Mouse (Mus musculus) liver, postnatal 0 days (tissue): ENCODE data around the gene Icam1. TPM values are rescaled to one million over a fixed set of nuclear protein-coding genes. Genes with fewer than 3 reads are reported as not detected.

Experiments
- ATAC-seq: fragments of 200-750 bp; cut with Nextera tagmentation; 2 replicates; pipeline ENCODE4 v1.8.0; 2017; ENCODE audit warnings: mild to moderate bottlenecking, moderate library complexity
- DNase-seq: peaks from one replicate; pipeline ENCODE4 v3.0.0-alpha.2; 2016
- H3K27ac ChIP-seq: fragments of 300-500 bp; sonication (generic); 2 replicates; pipeline ENCODE4 v1.5.1; 2014; ENCODE audit warnings: antibody characterized with exemption, moderate library complexity, mild to moderate bottlenecking, low read depth
- H3K27me3 ChIP-seq: fragments of 300-500 bp; sonication (generic); 2 replicates; pipeline ENCODE4 v1.6.1; 2014; ENCODE audit warnings: low read length, control low read depth, mixed read lengths; ENCODE audit not compliant: insufficient read depth
- H3K36me3 ChIP-seq: fragments of 300-500 bp; sonication (generic); replicated peaks from 2 replicates; pipeline ENCODE4 v1.6.1; 2014; ENCODE audit warnings: mild to moderate bottlenecking, control low read depth, low read length, moderate library complexity, mixed read lengths; ENCODE audit not compliant: insufficient read depth
- H3K4me1 ChIP-seq: fragments of 300-500 bp; sonication (generic); 2 replicates; pipeline ENCODE4 v1.6.1; 2014; ENCODE audit warnings: antibody characterized with exemption, mild to moderate bottlenecking, control low read depth; ENCODE audit not compliant: insufficient read depth
- H3K4me2 ChIP-seq: fragments of 300-500 bp; sonication (generic); 2 replicates; pipeline ENCODE4 v1.6.1; 2014; ENCODE audit warnings: low read depth, mild to moderate bottlenecking, low read length, moderate library complexity, mixed read lengths
- H3K4me3 ChIP-seq: fragments of 300-500 bp; sonication (generic); 2 replicates; pipeline ENCODE4 v1.5.1; 2014; ENCODE audit warnings: low read depth, low read length
- H3K9ac ChIP-seq: fragments of 300-500 bp; sonication (generic); replicated peaks from 2 replicates; pipeline ENCODE4 v1.6.1; 2014; ENCODE audit warnings: mild to moderate bottlenecking, moderate library complexity
- H3K9me3 ChIP-seq: fragments of 300-500 bp; sonication (generic); 2 replicates; pipeline ENCODE4 v1.6.1; 2016; ENCODE audit warnings: mild to moderate bottlenecking, control low read depth, low read length, mixed read lengths
- CTCF ChIP-seq: sonication (generic); IDR thresholded peaks from 2 replicates; pipeline ENCODE4 v1.5.1; 2016; ENCODE audit warnings: antibody characterized with exemption, low read depth
- EP300 ChIP-seq: IDR thresholded peaks from 2 replicates; pipeline ENCODE4 v1.6.1; 2016; ENCODE audit warnings: antibody characterized with exemption, low read depth, mild to moderate bottlenecking
- WGBS: fragments of 180-500 bp; shearing (Covaris S2); extraction: QIAGEN DNeasy Blood & Tissue Kit; methylation state at CpG from one replicate; pipeline ENCODE4 v1.1.7; 2014; ENCODE audit not compliant: insufficient replicate concordance; 5-methylcytosine and 5-hydroxymethylcytosine counted together
- polyA plus RNA-seq: library from polyadenylated mRNA; unstranded; fragments of >200 nt; fragmentation: Nextera tagmentation; extraction: Ambion mirVana; gene quantifications from 2 replicates; pipeline ENCODE4 v1.2.1, GENCODE M21; 2015

Gene Icam1
- polyA plus RNA-seq, 1 experiment from 2014 or later: 12.7 TPM

DNA sequence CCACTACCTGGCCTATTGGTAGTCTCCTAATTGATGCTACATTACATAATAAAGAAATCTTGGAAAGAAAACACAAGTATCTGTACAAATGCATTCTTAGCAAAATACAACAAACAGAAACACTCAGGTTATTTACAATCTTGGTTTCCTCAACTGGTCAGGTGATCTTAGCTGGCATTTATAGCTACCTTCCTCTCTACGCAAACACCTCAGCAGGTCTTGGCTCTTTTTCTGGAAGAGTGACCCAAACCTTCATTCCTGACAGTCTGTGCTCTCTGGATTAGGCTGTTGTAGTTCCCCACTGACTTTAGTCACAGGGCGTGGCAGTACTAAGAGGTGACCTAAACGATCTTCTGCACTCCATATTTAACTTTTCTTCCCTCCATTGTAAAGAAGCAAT lies 29.4 kb downstream of the Icam1 start:
- no peak overlapping the region for H3K4me2 ChIP-seq
- H3K9ac ChIP-seq: no peak overlapping the region
- H3K27ac ChIP-seq: no peak overlapping the region
- no peaks in the 10 kb centered on the region; the same call in 1 of the 2 replicates for H3K4me1 ChIP-seq
- no peaks in the 10 kb centered on the region for H3K9me3 ChIP-seq
- DNase-seq (no peak), ATAC-seq (no peak)
- H3K36me3 ChIP-seq: no peaks in the 10 kb centered on the region
- no peak overlapping the region for H3K4me3 ChIP-seq
- 62% methylated on average over 3 of the region's 3 CpGs for WGBS
- TF ChIP-seq EP300 (no peak), CTCF (no peak)
- H3K27me3 ChIP-seq: 0 out of 2 replicates have a peak, but pooled peaks cover 3% of the 10 kb centered on the region

DNA sequence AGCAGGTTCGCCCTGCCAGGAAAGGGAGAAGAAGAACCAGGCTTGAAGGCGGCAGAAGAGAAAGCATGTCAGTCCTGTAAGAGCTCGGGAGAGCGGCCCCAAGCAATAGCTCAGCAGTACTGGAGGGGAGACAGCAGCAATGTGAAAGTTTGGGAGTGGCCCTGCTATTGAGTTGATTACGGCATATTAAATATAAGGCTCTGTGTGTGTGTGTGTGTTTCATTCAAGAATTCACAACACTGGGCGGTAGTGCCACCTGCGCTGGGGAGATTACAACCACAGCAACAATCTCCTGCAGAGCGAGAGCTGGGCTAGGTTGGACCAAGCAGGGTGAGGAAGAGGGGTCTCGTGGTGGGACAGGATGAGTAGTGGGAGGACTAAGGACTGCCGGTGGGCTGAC lies 35.8 kb downstream of the Icam1 start:
- no peak for TF ChIP-seq CTCF
- TF ChIP-seq EP300: no peak
- no peaks in the 10 kb centered on the region for H3K9me3 ChIP-seq
- no peaks in the 10 kb centered on the region for H3K36me3 ChIP-seq
- no peaks in the 10 kb centered on the region for H3K27me3 ChIP-seq
- no peak overlapping the region for H3K4me2 ChIP-seq
- WGBS: 50% methylated on average over 10 of the region's 10 CpGs
- ATAC-seq (peak; percentile 58), DNase-seq (no peak)
- no peak overlapping the region for H3K9ac ChIP-seq
- no peak overlapping the region for H3K27ac ChIP-seq
- no peak overlapping the region for H3K4me3 ChIP-seq
- no peaks in the 10 kb centered on the region for H3K4me1 ChIP-seq

DNA sequence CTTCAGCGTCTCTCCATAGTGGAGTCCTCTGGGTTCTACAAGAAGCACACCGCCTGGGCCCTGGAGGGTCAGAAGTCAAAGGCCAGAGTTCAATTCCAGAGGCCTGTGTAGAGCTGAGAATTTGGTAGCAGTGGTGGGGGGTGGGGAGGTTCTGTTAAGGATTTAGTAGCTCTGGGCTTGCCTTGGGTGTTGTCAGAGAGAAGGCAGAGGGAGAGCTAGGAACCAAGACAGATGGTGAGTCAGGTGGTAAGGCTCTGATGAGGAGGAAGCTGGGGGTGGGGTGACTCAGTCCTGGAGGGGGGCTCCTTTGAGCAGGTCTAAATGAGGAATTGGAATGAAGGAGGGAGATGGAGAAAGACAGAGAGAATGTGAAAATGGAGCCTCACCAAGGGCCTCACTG lies 47.1 kb downstream of the Icam1 start:
- H3K4me1 ChIP-seq: no peaks in the 10 kb centered on the region
- 87% methylated on average over 2 of the region's 2 CpGs for WGBS

DNA sequence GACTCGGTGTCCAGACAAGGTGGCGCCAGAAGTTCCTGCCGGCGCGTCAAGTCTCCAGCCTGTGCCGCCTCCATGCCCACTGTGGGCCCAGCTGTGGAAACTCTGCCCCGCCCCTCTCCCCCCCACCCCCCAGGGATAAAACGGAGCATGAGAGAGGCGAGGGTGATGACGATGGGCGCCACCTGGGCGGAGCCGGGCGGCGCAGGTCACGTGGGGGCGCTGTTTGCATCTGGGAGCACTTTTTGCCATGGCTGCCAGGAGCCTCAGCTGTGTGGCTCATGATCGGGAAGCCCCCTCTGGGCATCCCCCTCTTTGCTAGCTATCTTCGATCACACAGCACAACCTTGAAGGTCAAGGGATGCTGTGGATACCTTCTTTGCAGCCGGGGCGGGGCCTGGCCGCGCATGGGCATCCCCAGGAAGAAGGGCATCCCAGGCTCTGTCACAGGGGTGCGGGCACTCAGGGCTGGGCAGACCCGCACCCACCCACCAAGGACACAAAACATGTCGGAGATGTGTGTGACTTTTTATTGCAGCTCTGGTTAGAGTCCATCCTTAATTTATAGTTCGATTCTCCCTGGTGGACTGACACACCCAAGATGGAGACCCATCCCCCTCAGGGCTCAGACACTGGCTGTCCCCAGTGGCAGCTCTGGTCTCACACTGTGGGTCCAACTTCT lies 51.4 kb downstream of the Icam1 start, which contains the start of gene Zglp1:
TSS of gene Zglp1 (minus strand) at position 88 of the 679 bp plus-strand sequence.
- Histone ChIP-seq H3K4me2 (no peak within 1 kb of the TSS), H3K4me3 (no peak within 1 kb of the TSS), H3K9ac (no peak within 1 kb of the TSS), H3K9me3 (no peaks in the 10 kb centered on the region), H3K27me3 (no peaks in the 10 kb centered on the region), H3K36me3 (peaks cover 16% of the 10 kb centered on the region), H3K4me1 (no peaks in the 10 kb centered on the region; the same call in 1 of the 2 replicates), H3K27ac (no peak within 1 kb of the TSS)
- DNase-seq (no peak), ATAC-seq (no peak)
- TF ChIP-seq EP300: no peak
- no peak for TF ChIP-seq CTCF
- WGBS: 89% methylated on average over 26 of the region's 27 CpGs

More for the DNA sequence above, 47.1 kb downstream of the Icam1 start:
- no peak for TF ChIP-seq EP300
- no peak for TF ChIP-seq CTCF
- H3K4me3 ChIP-seq: no peak overlapping the region
- DNase-seq (no peak), ATAC-seq (no peak)
- H3K27ac ChIP-seq: no peak overlapping the region
- peaks cover 13% of the 10 kb centered on the region for H3K36me3 ChIP-seq
- H3K9me3 ChIP-seq: no peaks in the 10 kb centered on the region
- H3K9ac ChIP-seq: no peak overlapping the region
- H3K4me2 ChIP-seq: no peak overlapping the region
- H3K27me3 ChIP-seq: no peaks in the 10 kb centered on the region

DNA sequence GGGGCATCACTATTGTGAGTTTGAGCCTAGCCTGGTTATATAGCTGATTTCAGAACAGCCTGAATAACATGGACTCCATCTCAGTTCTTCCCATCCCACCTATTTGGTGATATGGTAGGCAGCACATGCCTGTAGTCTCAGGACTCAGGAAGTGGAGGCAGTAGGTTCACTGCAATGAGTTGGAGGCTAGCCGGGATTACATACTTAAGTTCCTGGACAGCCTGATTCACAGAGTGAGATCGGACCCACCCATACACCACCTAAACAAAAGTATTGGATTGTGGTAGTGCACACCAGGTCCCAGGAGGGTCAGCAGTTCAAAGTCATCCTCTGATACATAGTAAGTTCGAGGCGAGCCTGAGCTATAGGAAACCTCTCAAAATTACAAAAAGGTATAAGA lies 56.9 kb downstream of the Icam1 start:
- Histone ChIP-seq H3K4me3 (peak overlapping the region; percentile 68), H3K4me1 (peaks cover 16% of the 10 kb centered on the region), H3K9me3 (no peaks in the 10 kb centered on the region), H3K36me3 (peaks cover 26% of the 10 kb centered on the region), H3K27ac (no peak overlapping the region), H3K4me2 (peak overlapping the region; percentile 88), H3K9ac (peak overlapping the region; percentile 69), H3K27me3 (no peaks in the 10 kb centered on the region)
- DNase-seq (no peak), ATAC-seq (peak; percentile 13)
- TF ChIP-seq CTCF: no peak
- no peak for TF ChIP-seq EP300
- 4% methylated on average over 4 of the region's 4 CpGs for WGBS

DNA sequence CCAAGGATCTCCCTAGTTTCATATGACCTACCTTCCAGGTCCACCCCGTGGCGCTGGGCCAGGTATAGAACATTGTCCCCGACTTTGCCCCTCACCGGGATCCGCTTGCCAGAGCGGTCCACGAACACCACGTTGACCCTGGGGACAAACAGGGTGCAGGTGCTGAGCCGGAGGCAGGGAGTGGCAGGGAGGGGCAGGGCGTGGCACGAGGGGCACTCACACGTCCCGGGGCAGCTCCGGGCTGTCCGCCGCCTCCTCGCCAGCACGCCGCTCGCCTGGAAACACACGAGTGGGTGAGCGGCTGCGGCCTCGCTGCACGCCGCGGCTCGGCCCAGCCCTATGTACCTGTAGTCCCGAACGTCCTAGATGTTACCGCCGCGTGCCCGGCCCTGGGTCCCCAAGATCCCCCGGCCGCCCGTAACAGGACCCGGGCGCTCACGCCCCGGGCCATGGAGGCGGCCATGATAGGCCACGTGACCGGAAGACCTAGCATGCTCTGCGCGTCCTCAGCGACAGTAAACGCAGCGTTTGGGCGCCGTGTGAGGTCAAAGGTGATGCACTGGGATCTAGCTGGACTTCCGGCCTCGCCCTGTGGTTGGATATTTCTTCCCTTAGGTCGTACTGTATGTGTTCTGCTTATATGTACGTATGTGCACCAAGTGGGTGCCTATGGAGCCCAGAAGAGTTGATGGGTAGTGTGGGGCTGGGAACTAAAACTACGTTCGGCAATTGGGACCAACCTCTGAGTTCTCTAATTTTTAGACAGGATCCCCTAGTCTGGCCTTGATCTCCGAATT lies 57.5 kb downstream of the Icam1 start, which contains the start of the genes Gm49373 and Fdx1l:
TSS of gene Gm49373 (minus strand) at position 53 of the 797 bp plus-strand sequence.
TSS of gene Fdx1l (minus strand) at position 571 of the 797 bp plus-strand sequence.
- H3K4me1 ChIP-seq: peaks cover 16% of the 10 kb centered on the region
- no peaks in the 10 kb centered on the region for H3K9me3 ChIP-seq
- peaks cover 28% of the 10 kb centered on the region for H3K36me3 ChIP-seq
- H3K4me3 ChIP-seq: peak within 1 kb of the TSS; percentile 68
- peak; percentile 96 for ATAC-seq
- H3K4me2 ChIP-seq: peak within 1 kb of the TSS; percentile 88
- H3K9ac ChIP-seq: peak within 1 kb of the TSS; percentile 69
- H3K27ac ChIP-seq: peak within 1 kb of the TSS; percentile 64
- 2% methylated on average over 57 of the region's 58 CpGs for WGBS
- no peaks in the 10 kb centered on the region for H3K27me3 ChIP-seq
- TF ChIP-seq CTCF: no peak
- TF ChIP-seq EP300: no peak
- DNase-seq: peak; percentile 91
